Mouse (Mus musculus) brain, embryonic 14.5 days (tissue): ENCODE measurements around the gene Fyttd1. TPM values are rescaled to one million over a fixed set of nuclear protein-coding genes. Genes with fewer than 3 reads are reported as not detected.
"Not testable (repeated sequence)": the region's sequence is repeated elsewhere in the genome, so short reads cannot be mapped to it uniquely, and the experiment has no call there.

Experiments used
- DNase-seq: peaks from one replicate; pipeline ENCODE4 v3.0.0-alpha.2; 2011; ENCODE audit warnings: low read depth
- CTCF ChIP-seq: fragments of 200-500 bp; IDR thresholded peaks from 2 replicates; pipeline ENCODE4 v1.5.1; 2012; ENCODE audit warnings: inconsistent platforms, mild to moderate bottlenecking, moderate library complexity, borderline replicate concordance; ENCODE audit not compliant: insufficient read depth, insufficient read length; ENCODE audit errors: extremely low read depth
- POLR2A ChIP-seq: fragments of 200-500 bp; IDR thresholded peaks from 2 replicates; pipeline ENCODE4 v1.6.1; 2012; ENCODE audit warnings: mild to moderate bottlenecking, inconsistent platforms, borderline replicate concordance; ENCODE audit not compliant: poor library complexity, insufficient read depth, insufficient read length, severe bottlenecking; ENCODE audit errors: extremely low read depth
- polyA plus RNA-seq: library from polyadenylated mRNA; depleted of rRNA; stranded (reverse); fragments of >200 nt; gene quantifications from 2 replicates; pipeline ENCODE4 v1.2.3, GENCODE M21; 2012

Gene Fyttd1
- polyA plus RNA-seq, 1 experiment = 55.4 TPM

- TF ChIP-seq CTCF (no peak), POLR2A (no peak)
- no peak for DNase-seq
Observed at GRCm38 (mm10) chr16:32881538-32881937, 4.2 kb downstream of the Fyttd1 start.

GRCm38 (mm10) chr16:32887996-32888395 lies 10.7 kb downstream of the Fyttd1 start:
- TF ChIP-seq POLR2A (no peak), CTCF (peak; percentile 33; the same call in 1 of the 2 replicates)

GRCm38 (mm10) chr16:32889881-32890280 lies 12.6 kb downstream of the Fyttd1 start:
- TF ChIP-seq CTCF = no peak
- no peak for TF ChIP-seq POLR2A
- no peak for DNase-seq

More at GRCm38 (mm10) chr16:32887996-32888395, 10.7 kb downstream of the Fyttd1 start:
- no peak for DNase-seq

- TF ChIP-seq POLR2A (no peak), CTCF (no peak)
- DNase-seq = no peak
Observed at GRCm38 (mm10) chr16:32896126-32896525, 18.8 kb downstream of the Fyttd1 start.

- no peak for DNase-seq
- TF ChIP-seq POLR2A (no peak), CTCF (no peak)
Observed at GRCm38 (mm10) chr16:32901360-32902050, 24.2 kb downstream of the Fyttd1 start.

GRCm38 (mm10) chr16:32902051-32902428 lies 24.7 kb downstream of the Fyttd1 start:
- no peak for DNase-seq
- TF ChIP-seq CTCF (no peak), POLR2A (no peak)

GRCm38 (mm10) chr16:32906186-32906585 lies 28.9 kb downstream of the Fyttd1 start:
- no peak for DNase-seq
- TF ChIP-seq POLR2A = no peak
- no peak for TF ChIP-seq CTCF

GRCm38 (mm10) chr16:32906727-32907126 lies 29.4 kb downstream of the Fyttd1 start:
- no peak for DNase-seq
- TF ChIP-seq POLR2A = no peak
- TF ChIP-seq CTCF = no peak

- no peak for DNase-seq
- TF ChIP-seq POLR2A = no peak
- TF ChIP-seq CTCF = no peak
Observed at GRCm38 (mm10) chr16:32913212-32913611, 35.9 kb downstream of the Fyttd1 start.

GRCm38 (mm10) chr16:32913937-32914881 lies 36.9 kb downstream of the Fyttd1 start, which contains the start of gene Lrch3:
Gene Lrch3, plus strand, starts transcription at chr16:32914100.
- TF ChIP-seq POLR2A (peak; percentile 96), CTCF (no peak)
- peak; percentile 95 for DNase-seq

- no peak for DNase-seq
- no peak for TF ChIP-seq POLR2A
- TF ChIP-seq CTCF = no peak
Observed at GRCm38 (mm10) chr16:32915292-32916068, 38.2 kb downstream of the Fyttd1 start.

GRCm38 (mm10) chr16:32926629-32927028 lies 49.3 kb downstream of the Fyttd1 start:
- DNase-seq = not testable (repeated sequence)
